Mouse (Mus musculus): ENCODE data around the gene Anks3.

Gene Anks3

GRCm38 (mm10) chr16:4978275-4979051, 14.5 kb upstream of the Anks3 start:
- POLR2A ChIA-PET: interaction anchor here in 3 of 4 experiments (0.6 to 1.2 kb wide), 4 partner anchors 10 to 272 kb away, joined by 3 to 4 read pairs (median 4); no protein-coding TSS in a partner anchor
- CTCF ChIA-PET: interaction anchor here in 1 of 4 experiments (1.6 kb wide), 1 partner anchor 64 kb away, joined by 3 read pairs; no protein-coding TSS in a partner anchor

- CTCF ChIA-PET: interaction anchor here in 2 of 4 experiments (0.6 kb wide), 2 partner anchors 19 to 171 kb away, joined by 3 to 13 read pairs; no protein-coding TSS in a partner anchor
- POLR2A ChIA-PET: interaction anchor here in 3 of 4 experiments (0.6 to 2.0 kb wide), 9 partner anchors 11 to 841 kb away, joined by 3 to 7 read pairs (median 4); partner anchors contain the start of genes Rogdi (in 2 of the 3), Anks3 (in 1 of the 3), Glyr1 (in 1 of the 3) and Ubald1 (in 1 of the 3)
These were observed 12.2 kb upstream of the Anks3 start for GRCm38 (mm10) chr16:4976180-4976579.

GRCm38 (mm10) chr16:4974521-4974920, 10.5 kb upstream of the Anks3 start:
- ChIA-PET POLR2A (interaction anchor here in 3 of 4 experiments (0.6 to 2.6 kb wide), 13 partner anchors 8 to 433 kb away, joined by 3 to 9 read pairs (median 4); partner anchors contain the start of genes Anks3 (in 2 of the 3), Rogdi (in 2 of the 3), Glyr1 (in 1 of the 3) and Srl (in 1 of the 3)), CTCF (interaction anchor here in 3 of 4 experiments (0.6 to 1.7 kb wide), 4 partner anchors 9 to 205 kb away, joined by 3 to 5 read pairs (median 3); no protein-coding TSS in a partner anchor)

GRCm38 (mm10) chr16:4971626-4972025, 7.6 kb upstream of the Anks3 start:
- POLR2A ChIA-PET: interaction anchor here in 3 of 4 experiments (0.6 to 3.0 kb wide), 21 partner anchors 9 to 284 kb away, joined by 3 to 16 read pairs (median 4); partner anchors contain the start of genes Rogdi (in 2 of the 3), Ubald1 (in 2 of the 3), Eef2kmt (in 1 of the 3) and Glyr1 (in 1 of the 3)
- CTCF ChIA-PET: interaction anchor here (0.6 to 2.0 kb wide), 6 partner anchors 8 to 71 kb away, joined by 3 to 5 read pairs (median 3); no protein-coding TSS in a partner anchor

GRCm38 (mm10) chr16:4969055-4969843, 5.2 kb upstream of the Anks3 start:
- POLR2A ChIA-PET: interaction anchor here in 2 of 4 experiments (1.3 to 1.6 kb wide), 2 partner anchors 9 to 18 kb away, joined by 4 read pairs; no protein-coding TSS in a partner anchor
- CTCF ChIA-PET: no interaction called here

GRCm38 (mm10) chr16:4968426-4968825, 4.4 kb upstream of the Anks3 start:
- ChIA-PET CTCF (interaction anchor here in 1 of 4 experiments (1.3 kb wide), 1 partner anchor 301 kb away, joined by 3 read pairs; no protein-coding TSS in a partner anchor), POLR2A (interaction anchor here in 3 of 4 experiments (0.7 to 1.6 kb wide), 4 partner anchors 10 to 89 kb away, joined by 3 to 4 read pairs (median 4); partner anchors contain the start of gene Ubald1 (in 1 of the 3))

GRCm38 (mm10) chr16:4965392-4966129, 1.6 kb upstream of the Anks3 start:
- ChIA-PET POLR2A (interaction anchor here in 3 of 4 experiments (0.6 to 1.8 kb wide), 15 partner anchors 9 to 382 kb away, joined by 3 to 14 read pairs (median 4); partner anchors contain the start of genes Glyr1 (in 1 of the 3), Rogdi (in 1 of the 3), Ubald1 (in 1 of the 3) and Ubn1 (in 1 of the 3)), CTCF (interaction anchor here in 2 of 4 experiments (0.7 to 1.3 kb wide), 3 partner anchors 14 to 234 kb away, joined by 3 to 4 read pairs (median 3); partner anchors contain the start of gene Cdip1 (in 1 of the 2))

GRCm38 (mm10) chr16:4964731-4965391, 856 bp upstream of the Anks3 start:
- CTCF ChIA-PET: interaction anchor here in 3 of 4 experiments (0.7 to 1.6 kb wide), 6 partner anchors 15 to 335 kb away, joined by 3 to 5 read pairs (median 3); partner anchors contain the start of gene Cdip1 (in 1 of the 3)

GRCm38 (mm10) chr16:4963346-4963745, 659 bp downstream of the Anks3 start:
- ChIA-PET POLR2A (interaction anchor here in 3 of 4 experiments (0.6 to 2.3 kb wide), 5 partner anchors 17 to 271 kb away, joined by 3 to 14 read pairs (median 3); partner anchors contain the start of genes Rogdi (in 1 of the 3) and Ubn1 (in 1 of the 3)), CTCF (interaction anchor here in 1 of 4 experiments (1.6 kb wide), 1 partner anchor 334 kb away, joined by 3 read pairs; no protein-coding TSS in a partner anchor)

More at GRCm38 (mm10) chr16:4964731-4965391, 856 bp upstream of the Anks3 start:
- POLR2A ChIA-PET: interaction anchor here in 3 of 4 experiments (0.6 to 2.3 kb wide), 33 partner anchors 9 to 1096 kb away, joined by 3 to 14 read pairs (median 4); partner anchors contain the start of genes Glyr1 (in 2 of the 3), Nudt16l1 (in 2 of the 3), Rogdi (in 2 of the 3) and Ubn1 (in 2 of the 3)

- ChIA-PET CTCF (interaction anchor here in 2 of 4 experiments (0.7 to 1.2 kb wide), 2 partner anchors 19 to 46 kb away, joined by 3 to 4 read pairs; no protein-coding TSS in a partner anchor), POLR2A (interaction anchor here in 2 of 4 experiments (0.9 to 1.7 kb wide), 8 partner anchors 10 to 80 kb away, joined by 3 to 6 read pairs (median 4); partner anchors contain the start of genes Rogdi (in 2 of the 2), Nudt16l1 (in 1 of the 2) and Ubald1 (in 1 of the 2))
These were observed 3.7 kb downstream of the Anks3 start for GRCm38 (mm10) chr16:4960260-4960659.

GRCm38 (mm10) chr16:4957446-4957845, 6.6 kb downstream of the Anks3 start:
- ChIA-PET CTCF (interaction anchor here in 1 of 4 experiments (0.7 kb wide), 1 partner anchor 43 kb away, joined by 3 read pairs; no protein-coding TSS in a partner anchor), POLR2A (interaction anchor here in 2 of 4 experiments (0.5 to 2.1 kb wide), 12 partner anchors 9 to 371 kb away, joined by 3 to 8 read pairs (median 4); partner anchors contain the start of genes Nudt16l1 (in 2 of the 2) and Rogdi (in 1 of the 2))

GRCm38 (mm10) chr16:4956609-4957008, 7.4 kb downstream of the Anks3 start:
- POLR2A ChIA-PET: interaction anchor here in 3 of 4 experiments (0.6 to 2.1 kb wide), 14 partner anchors 9 to 370 kb away, joined by 3 to 8 read pairs (median 4); partner anchors contain the start of genes Nudt16l1 (in 2 of the 3) and Rogdi (in 1 of the 3)
- CTCF ChIA-PET: interaction anchor here in 1 of 4 experiments (0.7 to 1.4 kb wide), 2 partner anchors 23 to 43 kb away, joined by 3 read pairs; no protein-coding TSS in a partner anchor

- ChIA-PET POLR2A (interaction anchor here in 2 of 4 experiments (1.0 to 1.6 kb wide), 15 partner anchors 8 to 140 kb away, joined by 3 to 7 read pairs (median 3); partner anchors contain the start of genes Ubald1 (in 2 of the 2) and Ubn1 (in 1 of the 2)), CTCF (interaction anchor here in 2 of 4 experiments (0.6 to 1.1 kb wide), 2 partner anchors 34 to 300 kb away, joined by 3 to 5 read pairs; no protein-coding TSS in a partner anchor)
These were observed 16.6 kb downstream of the Anks3 start for GRCm38 (mm10) chr16:4947378-4947777.

- ChIA-PET CTCF (interaction anchor here in 1 of 4 experiments (1.3 kb wide), 1 partner anchor 32 kb away, joined by 4 read pairs; no protein-coding TSS in a partner anchor), POLR2A (interaction anchor here (0.6 to 2.6 kb wide), 21 partner anchors 10 to 438 kb away, joined by 3 to 13 read pairs (median 3); partner anchors contain the start of genes Ubald1 (in 2 of the 4) and Ubn1 (in 1 of the 4))
These were observed 17.9 kb downstream of the Anks3 start for GRCm38 (mm10) chr16:4946155-4946554.

- CTCF ChIA-PET: interaction anchor here in 1 of 4 experiments (1.3 kb wide), 1 partner anchor 31 kb away, joined by 4 read pairs; no protein-coding TSS in a partner anchor
- POLR2A ChIA-PET: interaction anchor here in 2 of 4 experiments (1.0 to 2.6 kb wide), 12 partner anchors 9 to 133 kb away, joined by 3 to 13 read pairs (median 4); partner anchors contain the start of genes Rogdi (in 1 of the 2) and Ubald1 (in 1 of the 2)
These were observed 18.6 kb downstream of the Anks3 start for GRCm38 (mm10) chr16:4945415-4945814.

All from embryonic stem cell, embryonic (primary cell).